Mouse (Mus musculus): ENCODE measurements around the gene Kalrn.

DNA sequence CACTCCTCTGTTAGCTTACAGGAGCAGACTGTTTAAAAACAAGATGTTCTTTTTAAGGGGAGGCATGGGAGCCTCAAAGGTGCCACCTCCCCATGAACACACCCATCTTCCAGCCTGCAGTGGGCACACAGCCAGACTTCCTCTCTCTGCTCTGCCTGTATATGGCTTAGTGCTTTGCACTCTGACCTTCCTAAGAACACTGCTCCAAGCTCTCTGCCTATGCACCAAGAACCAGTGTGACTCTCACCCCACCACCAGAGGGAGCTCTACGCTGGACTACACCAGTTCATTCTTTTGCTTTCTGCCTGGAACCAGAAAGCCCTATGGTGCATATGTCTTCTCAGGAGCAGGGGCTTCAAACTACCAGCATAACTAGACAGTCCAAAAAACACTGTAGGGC, 271.3 kb downstream of the Kalrn start:
- TF ChIP-seq POLR2A (IDR thresholded peaks at IDR 0.05; ENCODE audit: low read depth, low read length), result no peak
- peak; percentile 74; the same call in 1 of the 2 replicates for TF ChIP-seq CTCF (IDR thresholded peaks at IDR 0.05; ENCODE audit: extremely low read depth, insufficient read length, insufficient replicate concordance, low read depth, low read length)
